Mouse (Mus musculus) lung, adult 2 months (tissue): ENCODE measurements around the gene Pkn1.

ENCODE experiments used
- CTCF ChIP-seq: fragments of 200-500 bp; IDR thresholded peaks from 2 replicates; pipeline ENCODE4 v1.5.1; 2011; ENCODE audit warnings: mild to moderate bottlenecking, low read length, control low read depth; ENCODE audit not compliant: insufficient read depth
- POLR2A ChIP-seq: fragments of 200-500 bp; IDR thresholded peaks from 2 replicates; pipeline ENCODE4 v1.6.1; 2011; ENCODE audit warnings: low read depth, mild to moderate bottlenecking, control low read depth, low read length, borderline replicate concordance; ENCODE audit errors: extremely low read depth

GRCm38 (mm10) chr8:83737346-83737745 is 38.4 kb upstream of the Pkn1 start:
- TF ChIP-seq CTCF (peak; percentile 36), POLR2A (no peak)
